Mouse (Mus musculus) cerebellum, postnatal 10 days (tissue): ENCODE measurements at regions not wholly inside any gene's neighbourhood (a gene's known extent, or its start where the extent isn't known, plus 50 kb on each side); places are given as distances from the start of the nearest gene placed in this dataset.

Experiments
- DNase-seq, 2 experiments: peaks; one replicate each; pipeline ENCODE4 v3.0.0; 2021; ENCODE audit warnings: mixed read lengths in 2 of 2

DNA sequence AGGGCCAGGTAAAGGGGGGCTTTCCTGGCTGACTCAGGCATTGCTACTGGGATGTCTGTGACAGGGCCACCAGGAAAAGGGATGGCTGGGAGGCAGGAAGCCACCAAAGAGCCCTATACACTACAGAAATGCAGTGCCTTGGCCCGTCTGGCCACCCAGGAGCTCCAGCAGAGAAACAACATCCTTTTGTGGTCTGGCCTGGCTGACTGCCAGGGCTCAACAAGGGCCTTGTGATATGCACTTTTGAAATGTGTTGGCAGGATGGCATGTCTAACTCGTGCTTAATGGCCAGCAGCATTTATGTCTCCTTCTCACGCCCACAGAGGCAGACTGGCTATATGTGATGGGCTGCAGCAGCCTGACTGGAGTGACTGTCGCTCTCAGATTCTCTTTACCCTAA lies 62.3 kb upstream of the Ctnnb1 start:
- peak; percentile 69 to 79 for DNase-seq

DNA sequence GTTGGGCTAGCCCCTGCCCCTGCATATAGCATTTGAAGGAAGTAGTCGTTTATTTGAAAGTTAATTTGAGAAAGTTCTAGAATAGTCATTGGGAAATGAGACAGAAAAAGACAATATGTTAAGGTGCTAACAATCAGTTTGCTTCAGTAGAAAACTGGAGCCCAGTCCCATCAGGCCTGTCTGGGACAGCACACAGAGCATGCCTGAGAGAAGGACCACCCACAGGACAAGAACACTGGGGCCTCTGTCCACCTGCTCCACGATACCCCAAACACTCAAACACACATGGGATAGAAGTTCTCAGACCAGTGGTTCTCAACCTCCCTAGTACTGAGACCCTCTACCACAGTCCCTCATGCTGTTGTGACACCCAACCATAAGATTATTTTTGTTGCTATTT lies 61.2 kb upstream of the Ctnnb1 start:
- no peak for DNase-seq

GRCm38 (mm10) chr9:120868330-120868729 lies 60.7 kb upstream of the Ctnnb1 start:
- DNase-seq, result no peak

DNA sequence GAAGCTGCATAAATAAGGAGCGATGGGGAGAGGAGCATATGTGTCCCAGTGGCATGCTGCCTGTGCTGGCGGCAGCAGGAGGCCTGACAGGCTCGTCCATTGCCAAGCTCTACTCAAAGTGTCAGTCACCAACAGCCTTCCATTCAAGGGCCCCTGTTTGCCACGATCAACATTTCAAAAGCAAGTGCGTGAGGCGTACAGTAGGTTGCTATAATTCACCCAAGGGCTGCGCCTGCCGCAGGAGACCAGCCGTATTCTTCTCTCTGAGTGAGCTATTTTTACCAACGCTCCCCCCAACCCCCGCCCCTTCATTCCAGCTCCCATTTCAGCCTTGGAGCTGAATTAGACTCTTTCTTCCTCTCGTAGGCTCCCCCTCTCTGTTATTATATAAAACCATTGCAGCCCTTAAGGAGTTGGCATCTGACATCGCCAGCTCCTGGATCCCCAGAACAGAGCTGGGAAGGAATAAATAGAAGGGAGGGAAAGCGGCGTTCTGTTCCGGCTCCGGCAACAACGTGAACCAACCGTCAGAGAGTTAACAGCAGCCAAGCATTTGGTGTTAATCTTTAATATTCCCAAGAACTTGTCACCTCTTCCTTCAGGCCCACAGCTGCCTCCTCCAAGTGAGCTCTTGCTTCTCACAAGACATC lies 59.5 kb upstream of the Ctnnb1 start:
- peak; percentile 64 to 79 for DNase-seq

GRCm38 (mm10) chr9:120873293-120873692 lies 55.7 kb upstream of the Ctnnb1 start:
- peak; percentile 52 to 53 for DNase-seq

DNA sequence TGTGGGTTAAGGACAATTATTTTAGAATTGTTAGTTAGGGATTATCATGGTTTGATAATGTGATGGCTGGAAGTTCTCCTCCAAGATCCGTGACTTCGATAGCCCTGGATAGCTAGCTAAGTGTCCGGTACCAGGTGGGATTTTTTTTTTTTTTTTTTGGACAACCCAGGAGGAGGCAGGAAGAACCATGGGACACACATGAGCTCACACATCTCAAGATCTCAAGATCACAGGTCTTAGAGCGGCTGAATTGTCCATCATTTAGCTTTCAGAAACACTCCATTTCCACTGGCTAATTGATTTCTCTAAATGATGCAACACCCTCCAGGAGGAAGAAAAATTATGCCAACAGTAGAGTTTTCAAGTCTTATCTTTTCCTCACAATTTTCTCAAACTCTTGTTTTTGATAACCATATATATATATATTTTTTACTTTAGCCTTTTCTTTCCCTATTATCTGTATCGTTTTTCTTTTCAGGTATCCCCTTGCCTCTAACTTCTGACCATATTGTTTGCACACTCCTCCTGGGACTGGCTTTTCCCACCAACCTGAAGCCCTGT lies 54.5 kb upstream of the Ctnnb1 start:
- no peak for DNase-seq

- no peak for DNase-seq
Measured at GRCm38 (mm10) chr9:120877101-120877500, 51.9 kb upstream of the Ctnnb1 start.
